Mouse (Mus musculus) CH12.LX (cell line): ENCODE results near the gene Gm10964.

ENCODE experiments used
- CTCF ChIP-seq, 2 experiments: IDR thresholded peaks in 1 of 2; conservative IDR thresholded peaks in 1 of 2; 2 replicates each; pipeline ENCODE4 v1.5.1; 2011 to 2012; ENCODE audit warnings: low read depth in 2 of 2, low read length in 2 of 2, improper control_type of control experiment in 1 of 2, inconsistent platforms in 1 of 2, mild to moderate bottlenecking in 1 of 2, moderate library complexity in 1 of 2
- KAT2A ChIP-seq: IDR thresholded peaks from 2 replicates; pipeline ENCODE4 v1.6.1; 2012; ENCODE audit warnings: low read length, improper control_type of control experiment, inconsistent platforms; ENCODE audit not compliant: insufficient replicate concordance
- MAX ChIP-seq: IDR thresholded peaks from 2 replicates; pipeline ENCODE4 v1.6.1; 2011; ENCODE audit warnings: low read length, improper control_type of control experiment
- MXI1 ChIP-seq: IDR thresholded peaks from 2 replicates; pipeline ENCODE4 v1.6.1; 2011; ENCODE audit warnings: mild to moderate bottlenecking, low read depth, low read length, improper control_type of control experiment
- POLR2A ChIP-seq: IDR thresholded peaks from 2 replicates; pipeline ENCODE4 v1.6.1; 2011; ENCODE audit warnings: low read depth, mild to moderate bottlenecking, improper control_type of control experiment, low read length
- UBTF ChIP-seq: IDR thresholded peaks from 2 replicates; pipeline ENCODE4 v1.6.1; 2012; ENCODE audit warnings: low read depth, mild to moderate bottlenecking, inconsistent platforms, low read length, improper control_type of control experiment, moderate library complexity
- ZKSCAN1 ChIP-seq: IDR thresholded peaks from 2 replicates; pipeline ENCODE4 v1.6.1; 2012; ENCODE audit warnings: low read depth, inconsistent platforms, low read length, improper control_type of control experiment, borderline replicate concordance
- ZNF384 ChIP-seq: IDR thresholded peaks from 2 replicates; pipeline ENCODE4 v1.6.1; 2012; ENCODE audit warnings: low read depth, low read length, improper control_type of control experiment, inconsistent platforms

DNA sequence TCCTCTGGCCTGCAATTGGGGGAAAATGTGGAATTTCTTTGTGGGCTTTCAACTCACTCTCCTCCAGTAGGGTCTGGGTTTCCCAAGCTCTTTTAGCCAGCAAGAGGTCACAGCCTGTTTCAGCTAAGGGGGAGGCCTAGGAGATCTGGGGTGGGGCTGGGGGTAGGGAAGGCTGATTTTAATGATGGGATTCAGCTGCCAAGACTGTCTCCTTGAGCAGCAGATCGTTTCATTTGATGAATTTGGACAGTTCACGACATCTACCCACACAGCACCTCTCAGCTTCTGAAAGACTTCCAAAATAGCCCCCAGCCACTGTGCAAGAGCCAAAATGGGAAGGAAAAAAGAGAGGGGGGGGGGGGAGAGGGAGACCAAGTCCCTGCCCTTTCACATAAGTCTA lies 6.0 kb upstream of the Gm10964 start:
- TF ChIP-seq CTCF (conservative IDR thresholded peaks at IDR 0.05 in 1 of 2, IDR thresholded peaks at IDR 0.05 in 1 of 2; ENCODE audit: low read depth in 2 of 2, low read length in 2 of 2) (no peak), KAT2A (no peak), MXI1 (no peak), POLR2A (no peak), ZKSCAN1 (no peak), ZNF384 (no peak), MAX (no peak), UBTF (no peak)
